Mouse (Mus musculus) cerebellum, adult 9-10 months (tissue): ENCODE data around the gene Rgs3.
"Not testable (repeated sequence)": the region's sequence is repeated elsewhere in the genome, so short reads cannot be mapped to it uniquely, and the experiment has no call there.

Experiments used
- DNase-seq: peaks from one replicate; pipeline ENCODE4 v3.0.0; 2022

Rgs3 gene

GRCm38 (mm10) chr4:62557436-62557835 is 2.2 kb upstream of the Rgs3 start:
- no peak for DNase-seq

GRCm38 (mm10) chr4:62560963-62561629 is 1.4 kb downstream of the Rgs3 start:
- DNase-seq = peak; percentile 86

DNA sequence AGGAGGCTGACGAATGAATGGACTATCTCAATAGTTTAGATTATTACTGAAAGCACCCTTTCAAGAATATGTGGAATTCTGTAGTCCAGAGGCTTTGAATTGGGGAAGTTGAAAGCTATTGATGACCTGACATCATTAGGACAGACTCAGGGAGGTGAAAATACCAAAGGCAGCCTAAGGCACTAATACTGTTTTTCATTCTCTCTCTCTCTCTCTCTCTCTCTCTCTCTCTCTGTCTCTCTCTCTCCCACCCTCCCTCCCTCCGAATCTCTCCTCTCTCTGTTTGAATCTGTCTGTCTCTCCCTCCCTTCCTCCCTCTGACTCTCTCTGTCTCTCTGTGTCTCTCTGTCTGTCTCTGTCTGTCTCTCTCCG is 2.0 kb downstream of the Rgs3 start:
- DNase-seq = no peak

DNA sequence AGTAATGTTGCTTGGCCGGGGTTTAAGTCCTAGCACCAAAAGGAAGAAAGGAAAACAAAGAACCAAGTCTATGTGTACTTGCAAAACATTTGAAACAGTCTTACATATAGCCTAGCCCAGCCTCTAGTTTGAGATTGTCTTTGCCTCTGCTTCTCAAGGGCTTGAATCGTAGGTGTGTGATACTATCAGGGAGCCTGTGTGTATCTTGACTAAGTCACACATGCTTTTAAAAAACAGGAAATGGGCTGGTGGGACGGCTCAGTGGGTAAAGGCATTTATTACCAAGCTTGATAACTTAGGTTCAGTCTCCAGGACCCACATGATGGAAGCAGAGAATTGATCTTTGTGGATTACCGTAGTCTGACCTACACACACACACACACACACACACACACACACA is 2.4 kb downstream of the Rgs3 start:
- no peak for DNase-seq

DNA sequence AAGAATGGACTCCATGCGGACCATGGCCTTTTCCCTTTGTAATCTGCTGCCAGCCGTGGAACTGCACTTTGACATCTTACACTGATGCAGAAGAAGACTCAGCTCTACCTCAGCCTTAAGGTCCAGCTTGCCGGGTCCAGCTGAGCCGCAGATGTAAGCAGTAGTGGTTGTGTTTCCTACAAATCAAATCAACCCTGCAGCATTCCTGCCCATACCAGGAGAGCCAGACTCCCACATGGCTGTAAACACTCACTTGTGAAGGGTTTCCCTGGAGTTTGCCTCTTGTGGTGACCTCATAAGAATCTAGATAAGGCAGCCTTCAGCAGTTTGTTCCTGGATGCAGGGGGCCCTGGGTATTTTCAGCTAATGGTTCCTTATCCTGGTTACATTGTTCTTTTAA is 6.9 kb downstream of the Rgs3 start:
- DNase-seq = no peak

GRCm38 (mm10) chr4:62567696-62568095 is 8.0 kb downstream of the Rgs3 start:
- DNase-seq = peak; percentile 77

DNA sequence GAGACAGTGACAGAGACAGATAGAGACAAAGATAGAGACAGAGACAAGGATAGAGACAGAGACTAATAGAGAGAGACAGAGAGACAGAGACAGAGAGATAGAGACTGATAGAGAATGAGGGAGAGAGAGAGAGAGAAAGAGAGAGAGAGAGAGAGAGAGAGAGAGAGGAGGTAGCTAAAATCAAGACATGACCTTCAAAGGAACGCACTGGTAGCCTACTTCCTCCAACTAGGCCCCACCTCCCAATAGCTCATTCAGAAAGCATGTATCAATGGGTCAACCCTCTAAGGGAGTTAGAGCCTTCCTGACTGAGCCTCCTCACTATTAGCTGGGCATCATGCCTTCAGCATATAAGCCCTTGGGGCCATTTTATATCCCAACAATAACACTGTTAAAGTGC is 8.7 kb downstream of the Rgs3 start:
- DNase-seq = no peak

DNA sequence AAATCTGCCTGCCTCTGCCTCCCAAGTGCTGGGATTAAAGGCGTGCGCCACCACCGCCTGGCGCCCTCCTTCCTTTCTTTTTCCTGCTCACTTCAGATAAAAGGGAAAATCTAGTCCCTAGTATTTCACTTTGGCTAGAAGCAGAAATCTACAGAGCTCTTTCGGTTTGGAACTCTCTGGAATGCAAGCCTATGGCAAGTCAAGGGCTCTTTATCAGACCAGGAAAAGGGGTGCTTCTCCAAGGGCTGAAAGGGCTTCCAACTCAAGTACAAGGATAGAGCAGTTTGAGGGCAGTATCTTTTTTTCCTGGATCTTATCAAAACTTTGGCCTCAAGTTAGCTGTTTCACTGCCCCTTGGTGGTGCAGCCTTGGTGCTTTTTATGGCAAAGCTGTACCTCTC is 10.0 kb downstream of the Rgs3 start:
- no peak for DNase-seq

DNA sequence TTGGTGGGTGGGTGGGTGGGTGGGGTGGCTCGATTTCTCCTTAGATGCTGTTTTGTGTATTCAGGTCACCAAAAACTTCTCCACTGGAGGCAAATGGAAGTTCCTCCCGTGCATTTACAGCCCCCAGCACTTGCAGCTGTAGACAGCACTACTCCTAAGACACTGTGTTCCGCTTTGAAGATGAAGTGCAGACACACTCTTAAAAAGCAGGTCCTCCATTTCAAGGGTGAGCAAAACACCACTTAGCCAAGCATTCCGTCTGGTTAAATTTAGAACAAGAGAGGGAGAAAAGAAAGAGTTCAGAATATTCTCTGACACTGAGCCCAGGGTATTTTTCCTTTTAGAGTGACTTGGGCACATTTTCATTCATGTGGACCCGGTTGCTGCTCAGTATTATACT is 10.4 kb downstream of the Rgs3 start:
- no peak for DNase-seq

- peak; percentile 97 for DNase-seq
Observed at GRCm38 (mm10) chr4:62582365-62583264, 23.0 kb downstream of the Rgs3 start.

GRCm38 (mm10) chr4:62583265-62584092 is 23.8 kb downstream of the Rgs3 start:
- DNase-seq = peak; percentile 78

DNA sequence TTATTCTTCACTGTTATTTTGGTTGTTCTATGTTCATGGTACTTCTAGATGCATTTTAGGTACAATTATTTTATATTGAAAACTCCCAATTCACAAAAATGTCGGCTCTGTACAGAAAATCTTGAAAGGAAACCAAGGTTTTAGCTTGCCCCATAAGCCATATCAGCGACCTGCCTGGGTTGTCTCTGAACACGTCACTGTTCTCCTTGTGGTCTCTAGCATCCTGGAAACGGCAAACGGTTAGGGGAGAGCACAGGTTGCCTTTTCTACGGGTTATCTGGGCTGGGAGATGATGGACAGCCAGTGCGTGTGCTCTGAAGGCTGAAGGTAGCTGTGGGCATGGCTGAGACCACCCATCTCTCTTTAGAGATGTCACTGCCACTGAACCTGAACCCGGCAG is 27.4 kb downstream of the Rgs3 start:
- no peak for DNase-seq

- no peak for DNase-seq
Observed at GRCm38 (mm10) chr4:62590878-62591277, 31.2 kb downstream of the Rgs3 start.

GRCm38 (mm10) chr4:62591326-62591725 is 31.7 kb downstream of the Rgs3 start:
- no peak for DNase-seq

- DNase-seq = not testable (repeated sequence)
Observed at GRCm38 (mm10) chr4:62593546-62594240, 34.0 kb downstream of the Rgs3 start.

DNA sequence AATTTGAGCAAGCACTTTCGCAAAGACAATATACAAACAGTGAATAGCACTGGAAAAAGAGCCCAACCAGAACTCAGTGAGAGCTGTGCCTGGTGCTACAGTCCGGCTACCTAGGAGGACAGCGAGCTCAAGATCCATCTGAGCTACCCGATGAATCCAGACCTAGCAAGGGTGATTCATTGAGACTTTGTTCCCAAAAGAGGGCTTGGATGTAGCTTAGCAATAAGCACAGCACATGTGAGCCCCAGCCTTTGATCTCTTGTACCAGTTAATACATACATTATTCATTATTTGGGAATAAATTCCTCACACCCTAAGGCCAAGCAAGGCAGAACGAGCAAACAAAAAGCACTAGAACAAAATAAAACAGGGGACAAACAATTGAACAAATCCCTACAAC is 34.8 kb downstream of the Rgs3 start:
- DNase-seq = no peak

DNA sequence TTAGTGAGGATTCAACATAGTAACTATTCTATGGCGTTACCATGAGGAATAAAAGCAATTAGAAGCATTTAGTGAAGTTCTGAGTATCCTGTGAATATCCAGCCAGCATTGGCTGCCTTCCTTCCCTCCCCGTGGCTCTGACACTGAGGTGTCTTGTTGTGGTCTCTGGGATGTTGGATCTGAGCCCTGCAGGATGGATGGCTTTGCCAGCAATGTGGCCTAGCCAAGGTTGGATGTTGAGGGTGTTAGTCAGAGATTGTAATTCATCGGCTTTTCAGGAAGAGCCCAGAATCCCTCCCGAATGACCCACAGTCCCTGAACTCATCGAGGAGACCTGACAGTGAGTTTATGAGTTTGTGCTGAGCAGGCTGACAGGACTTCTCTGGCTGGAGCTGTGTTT is 36.4 kb downstream of the Rgs3 start:
- DNase-seq = peak; percentile 50

DNA sequence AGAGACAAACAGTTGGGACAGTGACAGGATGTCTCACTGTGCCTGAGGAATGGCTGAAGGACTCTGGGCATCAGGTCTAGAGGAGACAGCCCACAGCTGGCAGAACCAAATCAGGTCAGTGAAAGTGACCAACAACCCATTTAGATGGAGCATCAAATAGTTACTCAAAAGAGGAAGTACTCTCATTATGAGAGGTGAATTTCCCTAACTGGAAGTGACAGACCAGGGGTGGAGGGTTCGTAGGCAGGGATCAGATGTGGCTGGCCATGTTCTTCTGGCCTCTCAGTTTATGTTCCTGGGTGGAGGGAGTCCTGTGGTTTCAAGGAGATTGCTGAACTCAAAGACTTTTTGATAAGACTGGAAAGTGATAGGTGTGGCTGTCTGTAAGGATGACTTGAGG is 40.9 kb downstream of the Rgs3 start:
- no peak for DNase-seq

DNA sequence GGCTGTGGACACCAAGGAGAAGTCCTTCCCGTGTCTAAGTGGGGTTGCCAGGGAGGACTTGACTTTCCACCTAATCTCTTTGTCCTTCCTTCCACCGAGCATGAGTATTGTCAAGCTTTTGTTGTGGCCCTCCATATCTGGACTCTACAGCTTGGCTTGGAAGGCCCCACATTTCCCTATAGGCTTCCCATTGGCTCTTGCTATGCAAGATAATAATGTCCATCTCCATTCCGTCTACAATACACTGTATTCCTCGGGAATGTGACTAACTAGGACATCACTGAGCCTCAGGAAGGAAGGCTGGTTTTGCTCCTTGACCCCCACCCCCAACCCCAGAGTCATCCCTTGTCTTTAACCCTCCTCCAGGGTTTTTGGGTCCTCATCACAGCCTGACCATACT is 44.0 kb downstream of the Rgs3 start:
- no peak for DNase-seq

DNA sequence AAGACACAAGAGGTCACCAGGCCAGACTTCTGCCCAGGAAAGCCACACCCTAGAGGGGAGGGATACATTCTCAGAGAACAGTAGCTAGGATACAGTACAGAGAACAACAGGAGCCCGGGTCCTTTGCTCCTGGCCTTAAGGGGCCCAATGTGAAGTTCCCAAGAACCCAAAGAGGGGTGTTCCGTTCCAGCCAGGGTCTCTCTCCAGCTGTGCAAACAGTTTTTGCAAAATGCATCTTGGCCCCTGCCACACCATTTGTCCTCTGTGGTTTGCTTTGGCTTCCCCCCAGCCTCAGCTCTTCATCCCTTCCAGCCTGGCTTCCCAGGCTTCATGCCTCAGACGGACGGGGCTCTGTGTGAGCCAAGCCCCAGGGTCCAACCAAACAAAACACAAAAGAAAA is 44.4 kb downstream of the Rgs3 start:
- DNase-seq = no peak

DNA sequence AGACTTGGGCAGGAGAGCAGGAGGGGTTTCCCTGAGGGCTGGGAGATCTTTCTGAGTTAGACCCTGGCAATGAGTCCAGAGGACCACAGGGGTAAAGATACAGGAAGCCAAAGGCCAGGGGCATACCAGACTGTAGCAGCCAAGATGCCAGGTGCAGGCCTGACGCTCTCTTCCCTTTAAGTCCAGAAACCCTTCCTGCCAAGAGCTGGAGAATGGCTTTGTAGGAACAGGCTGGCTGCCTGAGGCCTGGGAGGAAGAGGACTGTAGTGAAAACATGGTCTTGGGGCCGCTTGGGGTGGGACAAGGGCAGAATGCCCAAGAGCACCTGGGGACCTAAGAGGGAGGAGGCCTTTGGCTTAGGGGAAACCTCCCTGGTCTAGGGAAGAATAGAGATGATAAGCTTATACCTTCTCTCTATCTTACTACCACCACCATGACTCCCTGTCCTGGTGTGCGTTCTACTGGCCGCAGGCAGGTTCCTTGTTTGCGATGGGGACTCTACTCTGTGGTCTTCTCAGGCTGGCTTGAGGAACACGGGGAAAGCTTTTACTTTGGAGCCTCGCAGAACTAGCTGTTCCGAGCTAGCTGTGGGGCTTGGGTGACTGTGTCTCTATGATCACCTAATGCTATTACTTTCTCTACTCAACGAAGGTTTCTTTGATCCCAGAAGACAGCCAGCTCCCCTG is 46.4 kb downstream of the Rgs3 start:
- peak; percentile 76 for DNase-seq

GRCm38 (mm10) chr4:62606542-62606882 is 46.9 kb downstream of the Rgs3 start:
- DNase-seq = peak; percentile 56
